In the genomic region with DNA sequence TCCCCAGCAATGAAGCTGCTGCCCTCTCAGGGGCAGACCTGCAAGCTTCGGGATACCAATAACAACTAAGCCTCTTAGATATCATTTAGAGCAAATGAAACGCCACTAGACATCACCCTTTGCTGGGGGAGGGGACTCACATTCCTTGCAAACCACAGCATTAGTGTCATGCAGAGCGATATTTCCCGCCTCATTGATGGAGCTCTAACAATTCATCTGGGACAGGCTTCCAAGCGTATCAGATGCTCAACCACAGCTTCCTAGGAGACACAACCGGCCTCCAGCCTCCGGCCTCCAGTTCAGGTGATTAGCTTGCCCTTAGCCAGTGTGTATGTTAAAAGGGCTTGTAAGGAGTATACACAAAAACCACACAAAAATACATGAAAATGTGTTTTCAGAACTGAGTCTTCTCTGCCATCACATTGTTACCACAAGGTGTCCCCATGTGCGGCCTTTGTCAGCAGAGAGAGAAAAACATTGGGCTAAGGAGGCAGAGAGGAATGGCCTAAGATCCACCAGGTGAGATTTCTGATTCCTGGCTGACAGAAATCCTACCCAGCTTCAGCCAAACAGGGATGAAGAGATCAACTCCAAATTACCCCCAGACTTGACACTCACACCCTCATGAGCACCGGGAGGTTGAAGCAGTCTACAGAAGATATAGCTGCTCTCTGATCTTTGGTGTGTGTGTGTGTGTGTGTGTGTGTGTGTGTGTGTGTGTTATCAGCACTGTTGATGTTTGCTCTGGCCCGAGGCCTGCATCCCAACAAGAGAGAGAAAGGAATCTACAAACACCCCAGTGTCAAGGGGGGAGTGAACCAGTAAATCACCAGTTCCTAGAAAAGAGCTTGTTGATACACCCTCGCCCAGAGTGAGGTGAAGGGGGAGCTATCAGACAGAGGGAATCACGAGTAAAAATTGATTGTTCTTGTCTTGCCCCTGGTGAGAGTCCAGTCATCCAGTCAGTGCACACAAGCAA, we compare ENCODE assay signal across 17 mouse cellular contexts. TPM values are rescaled to one million over a fixed set of nuclear protein-coding genes. Genes with fewer than 3 reads are reported as not detected.
DNase-seq lines count a peak whose midpoint lies in the region; TF ChIP-seq lines count a peak whose summit lies in the region.
"Had no signal": no experiment of that assay in that cellular context is flagged by ENCODE, and none has a peak within 500 bp of the region (broad histone marks: within the 10 kb centered on the region; RNA-seq: fewer than 3 reads in every experiment).

No protein-coding gene starts in this region.

- H3K27ac ChIP-seq in kidney, adult 2 months (ENCODE audit: insufficient read depth, low read depth, low read length), result no peak overlapping the region
- H3K27ac ChIP-seq: forebrain, embryonic 10.5 days; limb, embryonic 13.5 days; stomach, embryonic 15.5 days had no signal

- no peaks in the 10 kb centered on the region for H3K36me3 ChIP-seq in kidney, adult 2 months (ENCODE audit: control insufficient read depth, insufficient read depth, low read length)
- H3K36me3 ChIP-seq: forebrain, embryonic 10.5 days; limb, embryonic 13.5 days; stomach, embryonic 15.5 days had no signal

- H3K27me3 ChIP-seq in kidney, adult 2 months (replicated peaks; ENCODE audit: control insufficient read depth, insufficient read depth, low read length), result no peaks in the 10 kb centered on the region
- H3K27me3 ChIP-seq: limb, embryonic 13.5 days; stomach, embryonic 15.5 days had no signal

- WGBS in kidney, adult 2 months, result 46% methylated on average over 12 of the region's 12 CpGs

- H3K4me1 ChIP-seq in kidney, adult 2 months (ENCODE audit: control insufficient read depth, insufficient read depth, low read length), result no peaks in the 10 kb centered on the region
- H3K4me1 ChIP-seq: limb, embryonic 13.5 days; stomach, embryonic 15.5 days had no signal

- TF ChIP-seq POLR2A in kidney, adult 2 months (IDR thresholded peaks at IDR 0.05; ENCODE audit: low read depth, low read length), result no peak

- TF ChIP-seq CTCF in kidney, adult 2 months (conservative IDR thresholded peaks at IDR 0.05; ENCODE audit: insufficient read depth, insufficient read length, low read depth, low read length), result peak; percentile 45

- intact Hi-C loops in left cerebral cortex, postnatal 10 days (cut with DNase I), result no loop called here

- no peak overlapping the region for H3K4me3 ChIP-seq in kidney, adult 2 months (ENCODE audit: insufficient read depth, low read depth, low read length)
- H3K4me3 ChIP-seq: forebrain, embryonic 10.5 days; limb, embryonic 13.5 days; myocyte; stomach, embryonic 15.5 days had no signal

- peak; percentile 8 for DNase-seq in kidney, adult 2 months
- no peak for DNase-seq in kidney, adult 11 months
- DNase-seq in lung, postnatal 36 days, result peak; percentile 17
- no peak for DNase-seq in lung, postnatal 14 days
- peak; percentile 22 for DNase-seq in R1 (ENCODE audit: low read depth, low spot score)
- peak; percentile 31 to 50 for DNase-seq in kidney, postnatal 4 days
- no peak for DNase-seq in left cerebral cortex, postnatal 10 days (ENCODE audit: extremely low spot score in 1 of 2, low spot score in 2 of 2)
- DNase-seq: cerebellum, adult 18-20 months; heart, postnatal 36 days; thymus, postnatal 25 days had no signal

RNA-seq across cellular contexts. Expression of a gene that starts 9.7 kb away (rescaled TPM):
- not detected in 2 replicates for polyA plus RNA-seq in kidney, adult 2 months (2012; rRNA removed)
- not detected for total RNA-seq in left cerebral cortex, postnatal 10 days (2021)
- total RNA-seq: adrenal gland, postnatal 4 days; heart, adult 8-10 months; heart, postnatal 36 days; megakaryocyte progenitor cell, adult 5-6 weeks had no signal
- polyA plus RNA-seq: forebrain, embryonic 10.5 days; limb, embryonic 13.5 days; myocyte; stomach, embryonic 15.5 days had no signal

RNA-seq across cellular contexts. Expression of a gene that starts 22.1 kb away (rescaled TPM):
- 0.18 TPM in 1 of 2 replicates, not detected in the other for polyA plus RNA-seq in kidney, adult 2 months (2012; rRNA removed)
- not detected for total RNA-seq in left cerebral cortex, postnatal 10 days (2021)
- total RNA-seq: adrenal gland, postnatal 4 days; heart, adult 8-10 months; heart, postnatal 36 days had no signal
- polyA plus RNA-seq: forebrain, embryonic 10.5 days; myocyte had no signal

RNA-seq across cellular contexts. Expression of a gene that starts 33.0 kb away (rescaled TPM):
- polyA plus RNA-seq in kidney, adult 2 months (2012; rRNA removed), result not detected in 2 replicates
- total RNA-seq in left cerebral cortex, postnatal 10 days (2021), result 10 to 100 TPM; 13.1 to 17.9 TPM
- total RNA-seq: adrenal gland, postnatal 4 days; heart, adult 8-10 months; heart, postnatal 36 days; megakaryocyte progenitor cell, adult 5-6 weeks had no signal
- polyA plus RNA-seq: forebrain, embryonic 10.5 days; myocyte had no signal

RNA-seq across cellular contexts. Expression of a gene that starts 37.7 kb away (rescaled TPM):
- polyA plus RNA-seq in kidney, adult 2 months (2012; rRNA removed), result 0.33 and 0.37 TPM in 2 replicates
- total RNA-seq in left cerebral cortex, postnatal 10 days (2021), result not detected
- total RNA-seq: heart, adult 8-10 months; heart, postnatal 36 days; megakaryocyte progenitor cell, adult 5-6 weeks had no signal

RNA-seq across cellular contexts. Expression of a gene that starts 51.6 kb away (rescaled TPM):
- 0.02 TPM in 1 of 2 replicates, not detected in the other for polyA plus RNA-seq in kidney, adult 2 months (2012; rRNA removed)
- total RNA-seq in left cerebral cortex, postnatal 10 days (2021), result under 1 TPM in 1 of 2 experiments, not detected in 1; 0.09 TPM
- total RNA-seq: adrenal gland, postnatal 4 days; heart, postnatal 36 days; megakaryocyte progenitor cell, adult 5-6 weeks had no signal
- polyA plus RNA-seq: forebrain, embryonic 10.5 days; limb, embryonic 13.5 days; myocyte had no signal

Comparison
In these comparisons a context has a peak if more than half of its experiments do, and no peak if none do; other contexts are left out.
1. DNase-seq: peak in kidney, adult 2 months (single experiment), lung, postnatal 36 days (single experiment), R1 (single experiment) and kidney, postnatal 4 days (2 of 2); none in kidney, adult 11 months (single experiment), lung, postnatal 14 days (single experiment) and left cerebral cortex, postnatal 10 days (0 of 2).